Mouse (Mus musculus) ES-Bruce4 (cell line): Measurements from ENCODE around the gene Raver2. TPM values are rescaled to one million over a fixed set of nuclear protein-coding genes. Genes with fewer than 3 reads are reported as not detected.

Source experiments
- H3K27ac ChIP-seq: 2 replicates; pipeline ENCODE4 v1.5.1; 2012; ENCODE audit warnings: low read length, inconsistent platforms; ENCODE audit not compliant: insufficient read depth
- H3K27me3 ChIP-seq: 2 replicates; pipeline ENCODE4 v1.6.1; 2012; ENCODE audit warnings: mild to moderate bottlenecking, low read length, inconsistent platforms; ENCODE audit not compliant: control insufficient read depth, poor library complexity, insufficient read depth, severe bottlenecking
- H3K36me3 ChIP-seq: 2 replicates; pipeline ENCODE4 v1.6.1; 2012; ENCODE audit warnings: inconsistent platforms, mild to moderate bottlenecking, low read length, moderate library complexity; ENCODE audit not compliant: control insufficient read depth, poor library complexity, insufficient read depth, severe bottlenecking
- H3K4me1 ChIP-seq: one replicate; pipeline ENCODE4 v1.8.1; 2011; ENCODE audit warnings: low read length; ENCODE audit not compliant: control insufficient read depth, insufficient read depth
- H3K4me3 ChIP-seq: 2 replicates; pipeline ENCODE4 v1.5.1; 2011; ENCODE audit warnings: low read depth, mild to moderate bottlenecking, low read length
- H3K9ac ChIP-seq: 2 replicates; pipeline ENCODE4 v1.6.1; 2012; ENCODE audit warnings: low read depth, mild to moderate bottlenecking, inconsistent platforms; ENCODE audit not compliant: poor library complexity, severe bottlenecking
- H3K9me3 ChIP-seq: replicated peaks from 2 replicates; pipeline ENCODE4 v1.6.1; 2012; ENCODE audit warnings: mild to moderate bottlenecking, low read length, inconsistent platforms; ENCODE audit not compliant: control insufficient read depth, poor library complexity, insufficient read depth, severe bottlenecking
- CTCF ChIP-seq: IDR thresholded peaks from one replicate; pipeline ENCODE4 v1.8.1; 2011; ENCODE audit warnings: low read depth, low read length
- EP300 ChIP-seq: IDR thresholded peaks from 2 replicates; pipeline ENCODE4 v1.6.1; 2011; ENCODE audit warnings: low read depth, low read length; ENCODE audit not compliant: insufficient read depth
- POLR2A ChIP-seq: IDR thresholded peaks from one replicate; pipeline ENCODE4 v1.8.1; 2011; ENCODE audit warnings: low read length; ENCODE audit not compliant: insufficient read depth
- polyA plus RNA-seq: library from polyadenylated mRNA; stranded (reverse); fragments of >200 nt; gene quantifications from 2 replicates; pipeline ENCODE4 v1.2.4, GENCODE M21; 2011; ENCODE audit warnings: low read depth; ENCODE audit not compliant: missing spikeins, insufficient read depth, insufficient read length

Raver2 gene
- polyA plus RNA-seq, 1 experiment: 17.0 TPM

DNA sequence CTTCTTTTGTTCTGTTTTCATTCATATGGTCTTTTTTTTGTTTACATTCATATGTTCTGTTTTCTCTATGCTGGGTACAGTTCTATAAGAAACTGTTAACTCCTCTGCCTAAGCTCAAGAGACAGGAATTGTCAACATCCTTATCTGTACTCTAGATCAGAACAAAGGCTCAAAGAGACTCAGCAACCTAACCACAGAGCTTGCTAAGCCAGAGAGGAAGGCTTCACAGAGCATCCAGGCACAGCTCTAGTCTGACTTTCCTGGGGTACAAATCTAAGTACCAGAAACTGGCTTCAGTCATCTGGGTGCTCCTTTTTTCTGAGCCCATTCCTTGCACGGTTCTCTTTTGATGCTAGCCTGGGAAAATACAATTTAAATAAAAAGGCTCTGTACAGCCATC is 99.0 kb downstream of the Raver2 start:
- peaks cover 3% of the 10 kb centered on the region; the same call in 1 of the 2 replicates for H3K36me3 ChIP-seq

DNA sequence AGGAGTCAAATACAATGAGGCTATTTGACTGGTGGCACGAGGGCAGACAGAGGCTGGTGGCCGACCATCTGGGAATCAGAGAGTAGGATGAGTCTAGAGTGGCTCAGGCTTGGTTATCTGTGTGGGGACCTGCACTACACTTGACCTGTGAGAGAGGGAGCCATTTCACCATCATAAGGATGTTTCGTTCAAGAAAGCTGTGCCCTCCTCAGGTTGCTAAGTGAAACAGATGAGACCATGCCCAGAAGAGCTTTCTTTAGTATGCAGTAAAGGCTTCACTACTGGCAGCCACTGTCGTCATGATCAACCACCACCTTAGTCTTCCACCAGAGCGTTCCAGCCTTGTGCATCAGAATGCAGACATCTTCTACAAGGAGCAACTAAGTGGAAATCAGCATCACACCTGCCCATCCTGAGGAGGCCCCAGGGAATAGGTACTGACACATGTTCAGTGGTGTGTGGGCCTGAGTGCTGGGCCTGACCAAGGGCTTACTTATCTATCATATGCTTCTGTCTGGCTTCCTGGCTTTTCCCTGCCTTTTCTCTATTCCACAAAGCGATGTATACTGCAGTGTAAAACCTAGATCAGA is 99.5 kb downstream of the Raver2 start:
- H3K9ac ChIP-seq: no peak overlapping the region
- no peak overlapping the region for H3K4me3 ChIP-seq
- peaks cover 3% of the 10 kb centered on the region; the same call in 1 of the 2 replicates for H3K36me3 ChIP-seq
- no peaks in the 10 kb centered on the region for H3K4me1 ChIP-seq
- no peak overlapping the region for H3K27ac ChIP-seq
- no peaks in the 10 kb centered on the region for H3K27me3 ChIP-seq
- no peaks in the 10 kb centered on the region for H3K9me3 ChIP-seq
- TF ChIP-seq CTCF (no peak), EP300 (no peak), POLR2A (no peak)

More for the DNA sequence above, 99.0 kb downstream of the Raver2 start:
- TF ChIP-seq CTCF: no peak
- TF ChIP-seq POLR2A: no peak
- TF ChIP-seq EP300: no peak
- Histone ChIP-seq H3K27ac (no peak overlapping the region), H3K4me3 (no peak overlapping the region), H3K4me1 (no peaks in the 10 kb centered on the region), H3K27me3 (no peaks in the 10 kb centered on the region), H3K9me3 (no peaks in the 10 kb centered on the region), H3K9ac (no peak overlapping the region)

DNA sequence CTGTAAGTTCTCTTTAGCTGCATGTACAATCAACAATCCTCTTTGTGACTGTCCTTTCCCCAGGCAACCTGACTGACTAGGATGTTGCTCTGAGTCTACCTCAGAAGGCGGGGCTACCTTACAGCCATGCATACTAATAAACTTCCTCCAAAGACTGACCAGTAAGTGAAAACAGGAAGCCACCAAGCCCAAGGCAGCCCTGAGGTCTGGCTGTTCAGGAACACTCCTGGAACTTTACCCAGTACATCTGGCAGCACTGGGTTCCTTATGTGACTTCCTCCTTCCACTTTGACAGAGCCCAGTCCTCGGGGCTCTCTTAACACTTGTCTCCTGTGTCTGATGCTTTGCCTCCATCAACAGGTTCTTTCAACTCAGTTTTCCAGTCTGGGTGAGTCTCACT is 104.0 kb downstream of the Raver2 start:
- H3K36me3 ChIP-seq: no peaks in the 10 kb centered on the region
- no peak overlapping the region for H3K4me3 ChIP-seq
- no peak for TF ChIP-seq EP300
- no peak for TF ChIP-seq CTCF
- no peak for TF ChIP-seq POLR2A
- no peaks in the 10 kb centered on the region for H3K9me3 ChIP-seq
- H3K27me3 ChIP-seq: no peaks in the 10 kb centered on the region
- H3K4me1 ChIP-seq: no peaks in the 10 kb centered on the region
- H3K27ac ChIP-seq: no peak overlapping the region
- H3K9ac ChIP-seq: no peak overlapping the region

DNA sequence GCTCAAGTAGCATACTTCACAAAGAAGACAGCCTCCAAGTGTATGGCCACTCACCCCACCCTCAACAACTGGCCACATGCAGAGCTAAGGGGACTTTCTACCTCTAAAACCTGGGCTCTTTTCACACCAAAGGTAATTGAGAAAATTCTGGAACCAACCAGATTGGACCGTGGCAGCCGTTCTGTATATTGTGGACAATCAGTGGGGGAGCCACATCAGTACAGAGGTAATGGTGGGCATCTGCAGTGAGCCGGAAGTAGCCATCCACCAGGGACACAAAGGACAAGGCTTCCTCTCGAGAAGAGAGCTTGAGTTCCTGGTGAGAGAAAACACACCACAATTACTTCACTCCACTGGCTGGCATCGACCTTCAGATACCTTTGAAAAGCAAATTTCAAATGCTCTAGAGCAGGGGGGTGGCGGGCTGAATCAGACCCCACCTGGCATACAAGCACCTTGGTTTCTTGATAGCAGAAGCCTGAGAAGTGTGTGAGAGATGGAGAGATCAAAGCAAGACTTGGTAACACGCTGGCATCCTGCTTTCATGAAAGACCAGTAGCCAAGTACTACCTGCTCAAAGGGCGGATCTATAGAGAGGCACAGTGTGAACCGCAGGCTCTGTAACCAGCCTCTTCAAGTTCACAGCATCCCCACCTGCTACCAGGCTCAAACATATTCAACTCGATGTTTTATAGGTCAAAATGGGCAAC is 106.3 kb downstream of the Raver2 start:
- no peaks in the 10 kb centered on the region for H3K4me1 ChIP-seq
- TF ChIP-seq CTCF (no peak), POLR2A (no peak), EP300 (no peak)
- H3K9me3 ChIP-seq: no peaks in the 10 kb centered on the region
- no peak overlapping the region for H3K9ac ChIP-seq
- H3K4me3 ChIP-seq: no peak overlapping the region
- H3K27ac ChIP-seq: no peak overlapping the region
- H3K36me3 ChIP-seq: no peaks in the 10 kb centered on the region
- no peaks in the 10 kb centered on the region for H3K27me3 ChIP-seq

DNA sequence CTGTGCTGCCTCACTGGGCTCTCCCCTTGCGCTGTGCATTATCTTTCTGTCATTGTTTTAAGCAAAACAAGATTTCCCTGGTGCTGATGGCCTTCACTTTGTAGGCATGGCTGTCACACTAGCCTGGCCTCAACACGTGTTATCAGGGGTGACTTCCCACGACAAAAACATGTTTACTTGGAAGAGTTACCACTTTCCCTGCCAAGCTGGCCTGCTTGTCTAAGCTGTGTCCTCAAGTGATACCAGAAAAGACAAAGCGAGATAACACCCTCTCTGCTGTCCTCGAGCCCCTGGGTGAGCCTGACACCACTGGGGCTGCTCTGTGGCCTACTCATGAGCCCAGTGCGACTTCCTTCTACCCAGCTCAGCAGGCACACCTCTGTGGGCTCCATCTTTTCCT is 107.3 kb downstream of the Raver2 start:
- Histone ChIP-seq H3K27ac (no peak overlapping the region), H3K4me3 (no peak overlapping the region), H3K9me3 (no peaks in the 10 kb centered on the region), H3K27me3 (no peaks in the 10 kb centered on the region), H3K9ac (no peak overlapping the region), H3K36me3 (no peaks in the 10 kb centered on the region), H3K4me1 (no peaks in the 10 kb centered on the region)
- no peak for TF ChIP-seq CTCF
- TF ChIP-seq POLR2A: no peak
- TF ChIP-seq EP300: no peak

DNA sequence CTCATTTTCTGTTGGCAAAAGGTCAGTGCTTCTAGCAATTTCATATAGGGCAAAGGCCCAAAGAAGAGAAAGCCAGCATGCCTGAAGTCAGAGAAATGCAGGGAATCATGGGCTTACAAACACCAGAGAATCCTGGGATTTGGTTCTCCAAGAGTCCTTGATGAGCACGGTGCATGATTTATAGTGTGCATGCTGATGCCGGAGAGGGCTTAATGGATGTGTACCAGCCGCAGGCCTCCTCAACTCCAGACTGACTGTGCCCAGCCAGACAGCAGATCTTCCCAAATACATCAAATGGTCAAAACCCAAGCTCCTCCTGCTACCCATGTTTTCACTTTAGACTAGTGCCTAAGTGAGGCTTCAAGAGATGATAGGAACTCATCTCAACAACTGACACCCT is 109.0 kb downstream of the Raver2 start:
- Histone ChIP-seq H3K9me3 (no peaks in the 10 kb centered on the region), H3K4me3 (no peak overlapping the region), H3K9ac (no peak overlapping the region), H3K27ac (no peak overlapping the region), H3K4me1 (no peaks in the 10 kb centered on the region), H3K27me3 (no peaks in the 10 kb centered on the region), H3K36me3 (no peaks in the 10 kb centered on the region)
- TF ChIP-seq POLR2A (no peak), CTCF (no peak), EP300 (no peak)
